Mouse (Mus musculus): ENCODE measurements around the gene Wdr43.

DNA sequence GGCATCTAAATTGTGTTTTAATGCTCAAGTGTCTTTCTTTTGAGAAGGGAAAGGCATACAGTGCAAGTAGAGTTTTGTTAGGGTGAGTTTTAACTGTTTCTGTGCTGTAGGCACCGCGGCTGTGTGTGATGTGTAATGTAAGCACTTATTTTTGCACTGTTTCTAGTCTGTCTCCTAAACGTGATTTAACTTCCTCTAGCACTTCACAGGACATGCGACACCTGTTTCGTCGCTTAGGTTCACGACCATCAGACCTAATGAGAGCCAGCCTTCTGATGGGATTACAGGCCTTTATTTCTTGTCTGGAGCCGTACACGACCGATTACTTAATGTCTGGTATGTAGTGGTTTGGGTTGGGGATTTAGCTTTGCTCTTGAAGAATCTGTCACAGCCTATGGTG is 16.1 kb downstream of the Wdr43 start:
- TF ChIP-seq USF1 (IDR thresholded peaks at IDR 0.05; ENCODE audit: low read depth) (no peak), POLR2A (IDR thresholded peaks at IDR 0.05; ENCODE audit: insufficient read length, low read depth) (no peak), REST (IDR thresholded peaks at IDR 0.05; ENCODE audit: insufficient read depth, insufficient read length) (no peak), TCF3 (IDR thresholded peaks at IDR 0.05; ENCODE audit: insufficient read length, low read depth) (no peak), POLR2AphosphoS2 (IDR thresholded peaks at IDR 0.05; ENCODE audit: insufficient read length, low read depth) (no peak), TCF12 (IDR thresholded peaks at IDR 0.05; ENCODE audit: insufficient read depth, poor library complexity, severe bottlenecking) (no peak), MYOG (IDR thresholded peaks at IDR 0.05; ENCODE audit: control insufficient read depth in 1 of 3, insufficient read depth in 1 of 3, insufficient read length in 2 of 3, low read depth in 2 of 3) (no peak), MAX (IDR thresholded peaks at IDR 0.05; ENCODE audit: low read depth) (no peak), E2F4 (IDR thresholded peaks at IDR 0.05; ENCODE audit: insufficient read depth) (no peak), SRF (IDR thresholded peaks at IDR 0.05; ENCODE audit: control insufficient read depth, insufficient read length, low read depth) (no peak)
